Mouse (Mus musculus): ENCODE data around the gene Panx3.

Panx3 gene

DNA sequence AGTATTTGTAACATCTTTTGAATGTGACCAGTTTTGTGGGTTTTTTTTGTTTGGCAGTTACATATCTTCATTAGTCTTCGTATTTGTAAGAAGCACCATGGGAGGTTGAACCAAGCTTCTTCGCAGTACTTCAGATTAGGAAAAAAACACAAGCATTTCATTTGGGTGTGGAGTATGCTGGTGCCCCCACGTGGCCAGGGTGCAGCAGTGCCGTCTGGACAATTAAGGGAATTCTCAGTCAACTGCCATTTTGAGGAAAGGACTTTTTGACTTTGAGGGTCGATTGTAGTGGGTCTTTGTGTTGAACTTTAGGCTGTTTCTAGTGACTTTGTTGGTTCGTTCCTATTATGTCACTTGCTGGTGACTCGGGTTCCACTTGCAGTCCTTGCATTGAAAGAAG, 32.7 kb downstream of the Panx3 start:
- peak in 1 of 2 experiments; percentile 15 for DNase-seq (ENCODE audit: low read depth in 2 of 2, low spot score in 2 of 2)

DNA sequence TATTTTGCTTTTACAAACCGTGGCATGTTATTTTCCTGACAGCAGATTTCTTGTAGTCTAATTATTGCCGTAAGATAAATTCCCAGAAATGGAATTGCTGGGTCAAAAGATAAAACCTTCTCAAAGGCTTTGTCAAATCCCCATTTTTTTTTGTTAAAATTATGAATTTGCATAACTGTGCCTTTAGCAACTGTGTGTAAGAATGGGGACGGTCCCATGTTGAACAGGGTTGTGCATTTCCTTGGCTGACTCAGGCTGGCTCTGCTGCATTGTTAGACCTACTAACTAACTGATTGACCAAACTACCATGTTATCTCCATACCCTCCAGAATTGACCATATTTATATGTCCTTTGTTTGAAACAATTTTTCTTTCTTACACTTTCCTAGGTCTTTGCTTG, 34.8 kb downstream of the Panx3 start:
- DNase-seq (ENCODE audit: low read depth in 2 of 2, low spot score in 2 of 2) = no peak

DNA sequence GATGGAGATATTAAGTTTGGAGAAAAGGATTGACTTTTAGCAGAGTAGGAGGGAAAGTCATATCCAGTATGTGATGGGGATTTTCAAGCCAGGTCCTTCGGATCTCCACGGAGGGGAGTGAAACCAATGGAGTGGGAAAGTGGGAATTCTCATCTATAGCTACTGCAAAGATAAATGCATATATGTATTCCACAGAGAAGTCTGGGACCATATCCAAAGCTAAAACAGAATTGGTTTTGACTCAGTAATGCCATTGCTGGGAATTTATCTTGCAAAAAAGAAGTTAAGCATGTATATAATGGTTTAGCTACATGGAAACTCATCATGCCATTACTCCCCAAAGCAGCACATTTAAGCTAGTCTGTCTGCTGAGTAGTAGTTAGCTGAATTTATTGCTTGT, 36.7 kb downstream of the Panx3 start:
- DNase-seq (ENCODE audit: low read depth in 2 of 2, low spot score in 2 of 2) = no peak

- no peak for DNase-seq (ENCODE audit: low read depth in 2 of 2, low spot score in 2 of 2)
Observed at GRCm38 (mm10) chr9:37629941-37630340, 39.1 kb downstream of the Panx3 start.

DNA sequence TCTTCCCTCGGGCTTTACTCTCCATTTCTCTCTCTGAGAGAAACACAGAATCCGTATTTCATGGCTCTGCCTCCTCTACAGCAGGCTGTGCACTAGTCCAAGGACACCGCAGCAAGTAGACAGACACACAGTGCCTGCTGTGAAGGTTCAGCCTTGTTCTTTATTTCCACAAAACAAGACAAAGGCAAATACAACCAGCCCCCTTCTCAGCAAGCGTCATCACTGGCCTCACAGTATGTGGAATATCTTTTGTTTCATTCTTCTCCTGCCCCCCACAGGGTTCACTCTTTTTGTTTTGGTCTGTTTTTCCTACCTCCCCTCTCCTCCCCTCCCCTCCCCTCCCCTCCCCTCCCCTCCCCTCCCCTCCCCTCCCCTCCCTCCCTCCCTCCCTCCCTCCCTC, 40.5 kb downstream of the Panx3 start:
- no peak for DNase-seq (ENCODE audit: low read depth in 2 of 2, low spot score in 2 of 2)

DNA sequence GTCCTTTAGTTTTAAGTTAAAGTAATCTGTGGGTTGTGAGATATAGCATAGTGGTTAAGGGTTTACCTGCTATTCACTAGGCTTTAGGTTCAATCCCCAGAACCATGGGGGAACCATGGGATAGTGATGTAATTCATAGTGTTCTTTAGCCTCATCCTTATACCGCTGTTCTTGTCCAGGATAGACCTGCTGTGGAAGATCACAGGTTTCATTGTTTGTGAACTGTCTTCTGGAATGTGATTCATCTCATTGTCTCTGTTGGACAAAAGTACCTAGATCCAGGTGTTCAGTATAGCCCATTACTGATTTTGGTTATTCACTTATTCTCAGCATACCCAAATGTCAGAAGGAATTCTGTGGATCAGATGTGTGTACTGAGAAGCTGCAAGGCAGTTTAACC, 41.8 kb downstream of the Panx3 start:
- DNase-seq (ENCODE audit: low read depth in 2 of 2, low spot score in 2 of 2) = no peak

- no peak for DNase-seq (ENCODE audit: low read depth in 2 of 2, low spot score in 2 of 2)
Observed at GRCm38 (mm10) chr9:37626103-37626567, 42.9 kb downstream of the Panx3 start.

GRCm38 (mm10) chr9:37625641-37626040, 43.4 kb downstream of the Panx3 start:
- DNase-seq (ENCODE audit: low read depth in 2 of 2, low spot score in 2 of 2) = no peak

- DNase-seq (ENCODE audit: low read depth in 2 of 2, low spot score in 2 of 2) = no peak
Observed at GRCm38 (mm10) chr9:37625129-37625528, 43.9 kb downstream of the Panx3 start.

GRCm38 (mm10) chr9:37624502-37624901, 44.5 kb downstream of the Panx3 start:
- DNase-seq (ENCODE audit: low read depth in 2 of 2, low spot score in 2 of 2) = no peak

GRCm38 (mm10) chr9:37623981-37624380, 45.1 kb downstream of the Panx3 start:
- DNase-seq (ENCODE audit: low read depth in 2 of 2, low spot score in 2 of 2) = no peak

DNA sequence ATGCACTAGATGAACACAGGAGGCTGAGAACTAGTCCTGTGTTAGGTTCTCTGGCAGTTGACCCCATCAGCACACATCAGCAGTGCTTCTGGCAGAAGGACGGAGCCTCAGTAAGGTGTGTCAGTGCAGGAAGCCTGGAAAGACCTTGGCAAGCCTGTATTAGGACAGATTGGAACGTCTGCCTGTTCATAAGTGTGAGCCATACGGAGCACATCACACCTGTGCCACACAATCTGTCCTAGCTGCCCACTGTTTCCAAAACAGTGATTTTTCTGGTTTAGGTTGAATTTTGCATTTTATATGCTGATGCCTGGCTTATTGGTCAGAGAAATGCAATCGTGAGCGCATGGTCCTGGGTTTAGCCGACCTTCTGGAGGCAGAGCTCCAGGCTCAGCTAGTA, 47.7 kb downstream of the Panx3 start:
- no peak for DNase-seq (ENCODE audit: low read depth in 2 of 2, low spot score in 2 of 2)

DNA sequence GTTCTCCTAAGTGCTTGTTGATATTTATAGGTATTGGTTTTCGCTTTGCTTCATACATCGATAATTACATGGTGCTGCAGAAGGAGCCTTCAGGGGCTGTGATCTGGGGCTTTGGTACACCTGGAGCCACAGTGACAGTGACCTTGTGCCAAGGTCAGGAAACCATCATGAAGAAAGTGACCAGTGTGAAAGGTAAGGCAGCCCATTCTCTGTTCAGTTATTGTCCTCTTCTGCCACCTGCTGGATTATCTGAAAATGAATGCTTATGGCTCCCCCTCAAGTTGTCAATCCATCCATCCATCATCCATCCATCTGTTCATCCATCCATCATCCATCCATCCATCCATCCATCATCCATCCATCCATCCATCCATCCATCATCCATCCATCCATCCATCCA, 52.3 kb downstream of the Panx3 start:
- DNase-seq (ENCODE audit: low read depth in 2 of 2, low spot score in 2 of 2) = peak; percentile 16 to 35

- no peak for DNase-seq (ENCODE audit: low read depth in 2 of 2, low spot score in 2 of 2)
Observed at GRCm38 (mm10) chr9:37615220-37615619, 53.8 kb downstream of the Panx3 start.

DNA sequence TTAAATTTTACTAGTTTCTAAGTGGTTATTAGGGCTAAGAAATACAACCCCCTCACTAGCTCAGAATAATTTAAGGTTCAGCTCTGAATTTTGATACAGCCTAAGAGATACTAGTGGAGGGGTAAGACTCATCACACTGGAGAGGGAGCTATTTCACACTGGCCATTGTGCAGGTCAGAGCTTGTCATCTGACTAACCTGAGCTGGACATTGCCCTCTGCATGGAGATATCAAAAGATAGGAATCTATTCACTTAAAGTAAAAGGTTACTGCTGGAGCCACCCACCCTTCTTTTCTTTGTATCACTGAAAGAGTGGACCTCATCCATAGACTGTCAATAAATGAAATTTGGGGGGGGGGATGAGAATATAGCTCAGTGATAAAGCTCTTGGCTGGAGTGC, 54.7 kb downstream of the Panx3 start:
- no peak for DNase-seq (ENCODE audit: low read depth in 2 of 2, low spot score in 2 of 2)

DNA sequence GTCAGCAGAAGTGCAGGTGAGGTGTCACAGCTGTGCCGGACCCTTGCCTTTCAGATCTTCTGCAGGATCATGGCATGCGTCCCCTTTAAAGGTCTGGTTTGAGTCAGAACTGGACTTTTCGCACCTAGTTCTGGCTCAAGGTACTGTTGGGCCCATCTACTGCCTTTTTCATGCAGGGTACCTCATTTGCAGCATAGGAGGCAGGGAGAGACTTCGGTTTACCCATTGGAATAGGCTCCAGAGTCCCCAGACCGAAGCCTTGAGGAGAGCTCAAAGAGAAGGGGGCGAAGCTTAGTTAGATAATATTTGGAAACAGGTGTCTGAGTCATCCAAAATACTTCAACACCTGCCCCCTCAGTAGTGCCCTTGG, 55.1 kb downstream of the Panx3 start:
- DNase-seq (ENCODE audit: low read depth in 2 of 2, low spot score in 2 of 2) = no peak

DNA sequence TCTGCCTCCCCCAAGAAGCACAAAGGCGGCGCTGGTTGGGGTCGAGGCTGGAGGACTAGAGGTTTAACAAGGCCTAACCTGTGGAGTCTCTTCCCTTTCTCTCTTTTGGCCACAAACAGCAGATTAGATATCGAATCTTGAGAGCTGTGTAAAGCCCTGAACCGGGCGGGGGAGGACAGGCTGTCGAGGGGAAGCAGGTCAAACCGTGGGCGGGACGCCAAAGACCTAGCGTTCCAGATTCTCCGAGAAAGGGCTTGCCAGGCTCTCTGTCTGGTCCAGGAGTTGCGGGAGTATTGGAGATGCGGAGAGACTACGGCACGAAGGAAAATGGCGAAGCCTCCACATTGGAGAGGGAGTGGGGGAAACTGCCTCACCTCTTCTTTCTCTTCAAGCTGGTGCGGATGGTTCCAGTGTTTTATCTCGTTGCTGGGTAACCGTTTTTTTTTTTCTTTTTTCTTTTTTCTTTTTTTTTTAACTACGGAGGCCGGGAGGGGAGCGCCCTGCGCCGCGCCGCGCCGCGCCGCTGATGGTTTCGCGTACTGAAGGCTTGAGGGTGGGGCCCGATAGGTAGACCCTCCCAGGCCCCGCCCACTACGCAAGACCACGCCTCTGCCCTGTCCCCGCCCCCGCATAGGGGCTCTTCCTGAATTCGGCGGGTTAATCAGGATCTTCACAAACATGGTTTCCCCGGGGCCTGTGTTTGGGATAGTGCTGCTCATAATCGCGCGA, 55.7 kb downstream of the Panx3 start, which contains the start of gene Spa17:
TSS of gene Spa17 (minus strand) at position 541 of the 729 bp plus-strand sequence.
- peak; percentile 70 to 75 for DNase-seq (ENCODE audit: low read depth in 2 of 2, low spot score in 2 of 2)

Measured in CD8-positive naive resting alpha-beta T cell, adult 2 months (primary cell).